Mouse (Mus musculus): ENCODE measurements around the gene Col16a1.

Col16a1 gene

GRCm38 (mm10) chr4:130047331-130048202, at the start of gene Col16a1:
Gene Col16a1 (plus strand): TSS chr4:130047840.
- peak; percentile 62 to 87 for DNase-seq (ENCODE audit: low spot score in 2 of 2)

GRCm38 (mm10) chr4:129998124-129998523, 49.5 kb upstream of the Col16a1 start:
- no peak for DNase-seq (ENCODE audit: low spot score in 2 of 2)

- no peak for DNase-seq (ENCODE audit: low spot score in 2 of 2)
Observed at GRCm38 (mm10) chr4:130001710-130002109, 45.9 kb upstream of the Col16a1 start.

GRCm38 (mm10) chr4:130002157-130002556, 45.5 kb upstream of the Col16a1 start:
- DNase-seq (ENCODE audit: low spot score in 2 of 2) = no peak

GRCm38 (mm10) chr4:130005593-130005992, 42.0 kb upstream of the Col16a1 start:
- DNase-seq (ENCODE audit: low spot score in 2 of 2) = no peak

- no peak for DNase-seq (ENCODE audit: low spot score in 2 of 2)
Observed at GRCm38 (mm10) chr4:130006533-130006932, 41.1 kb upstream of the Col16a1 start.

GRCm38 (mm10) chr4:130009043-130009442, 38.6 kb upstream of the Col16a1 start:
- no peak for DNase-seq (ENCODE audit: low spot score in 2 of 2)

- no peak for DNase-seq (ENCODE audit: low spot score in 2 of 2)
Observed at GRCm38 (mm10) chr4:130010723-130011122, 36.9 kb upstream of the Col16a1 start.

GRCm38 (mm10) chr4:130012234-130012633, 35.4 kb upstream of the Col16a1 start:
- DNase-seq (ENCODE audit: low spot score in 2 of 2) = no peak

- no peak for DNase-seq (ENCODE audit: low spot score in 2 of 2)
Observed at GRCm38 (mm10) chr4:130013111-130013510, 34.5 kb upstream of the Col16a1 start.

- DNase-seq (ENCODE audit: low spot score in 2 of 2) = no peak
Observed at GRCm38 (mm10) chr4:130016010-130016409, 31.6 kb upstream of the Col16a1 start.

GRCm38 (mm10) chr4:130017036-130017674, 30.5 kb upstream of the Col16a1 start:
- no peak for DNase-seq (ENCODE audit: low spot score in 2 of 2)

- DNase-seq (ENCODE audit: low spot score in 2 of 2) = no peak
Observed at GRCm38 (mm10) chr4:130022952-130023351, 24.7 kb upstream of the Col16a1 start.

- no peak for DNase-seq (ENCODE audit: low spot score in 2 of 2)
Observed at GRCm38 (mm10) chr4:130023511-130024231, 24.0 kb upstream of the Col16a1 start.

- DNase-seq (ENCODE audit: low spot score in 2 of 2) = no peak
Observed at GRCm38 (mm10) chr4:130025544-130025943, 22.1 kb upstream of the Col16a1 start.

- DNase-seq (ENCODE audit: low spot score in 2 of 2) = no peak
Observed at GRCm38 (mm10) chr4:130031146-130031545, 16.5 kb upstream of the Col16a1 start.

- no peak for DNase-seq (ENCODE audit: low spot score in 2 of 2)
Observed at GRCm38 (mm10) chr4:130033496-130033895, 14.1 kb upstream of the Col16a1 start.

GRCm38 (mm10) chr4:130036112-130036511, 11.5 kb upstream of the Col16a1 start:
- DNase-seq (ENCODE audit: low spot score in 2 of 2) = peak in 1 of 2 experiments; percentile 21

- DNase-seq (ENCODE audit: low spot score in 2 of 2) = peak; percentile 38 to 79
Observed at GRCm38 (mm10) chr4:130036573-130037401, 10.9 kb upstream of the Col16a1 start.

- DNase-seq (ENCODE audit: low spot score in 2 of 2) = no peak
Observed at GRCm38 (mm10) chr4:130039351-130039750, 8.3 kb upstream of the Col16a1 start.

GRCm38 (mm10) chr4:130041076-130041475, 6.6 kb upstream of the Col16a1 start:
- DNase-seq (ENCODE audit: low spot score in 2 of 2) = no peak

All from urinary bladder, adult 18-20 months (tissue).